Mouse (Mus musculus) heart, postnatal 14 days (tissue): ENCODE results near the gene Mroh2a. TPM values are rescaled to one million over a fixed set of nuclear protein-coding genes. Genes with fewer than 3 reads are reported as not detected.

Experiments
- DNase-seq, 2 experiments: peaks; one replicate each; pipeline ENCODE4 v3.0.0; 2021 to 2022
- intact Hi-C: fragments of 180-260 bp; cut with DNase I; formaldehyde crosslinking; loops from one replicate; pipeline ENCODE4 v1.15.1; 2025
- long read RNA-seq, 2 experiments: library from polyadenylated mRNA; stranded (forward); transcript quantifications; one replicate each; pipeline ENCODE4 v2.0.0; 2021
- total RNA-seq, 2 experiments: library from RNA; stranded (reverse); gene quantifications; 2 replicates each; pipeline ENCODE4 v1.2.3; 2021

The Mroh2a gene
- under 1 TPM; 0.07 to 0.15 TPM for total RNA-seq
- long read RNA-seq, experiment 1, result 0 reads
- long read RNA-seq, experiment 2, result 0 reads

GRCm38 (mm10) chr1:88226670-88227379 is at the start of gene Mroh2a:
Mroh2a (plus strand) TSS chr1:88226986.
- DNase-seq, result peak; percentile 9 to 36
- intact Hi-C loops, result no loop called here

DNA sequence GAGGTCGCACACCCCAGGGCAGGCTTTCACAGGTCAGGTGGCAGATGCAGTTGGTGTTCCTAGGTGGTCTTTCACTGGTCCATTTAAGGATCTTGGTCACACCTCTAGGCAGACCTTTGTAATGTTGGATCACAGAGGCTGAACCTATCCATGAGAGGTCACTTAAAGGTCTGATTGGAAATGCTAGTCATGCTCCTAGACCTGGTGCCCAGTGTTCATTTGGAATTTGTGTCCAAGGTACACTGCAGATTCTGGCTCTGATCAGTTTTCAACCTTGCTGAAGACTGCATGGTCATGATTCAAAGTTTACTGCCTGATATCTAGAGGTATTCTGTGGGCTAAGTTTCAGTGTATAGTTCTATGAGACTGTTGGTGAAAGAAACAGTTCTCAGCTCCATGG is 47.1 kb upstream of the Mroh2a start:
- DNase-seq, result no peak
- intact Hi-C loops, result no loop called here

DNA sequence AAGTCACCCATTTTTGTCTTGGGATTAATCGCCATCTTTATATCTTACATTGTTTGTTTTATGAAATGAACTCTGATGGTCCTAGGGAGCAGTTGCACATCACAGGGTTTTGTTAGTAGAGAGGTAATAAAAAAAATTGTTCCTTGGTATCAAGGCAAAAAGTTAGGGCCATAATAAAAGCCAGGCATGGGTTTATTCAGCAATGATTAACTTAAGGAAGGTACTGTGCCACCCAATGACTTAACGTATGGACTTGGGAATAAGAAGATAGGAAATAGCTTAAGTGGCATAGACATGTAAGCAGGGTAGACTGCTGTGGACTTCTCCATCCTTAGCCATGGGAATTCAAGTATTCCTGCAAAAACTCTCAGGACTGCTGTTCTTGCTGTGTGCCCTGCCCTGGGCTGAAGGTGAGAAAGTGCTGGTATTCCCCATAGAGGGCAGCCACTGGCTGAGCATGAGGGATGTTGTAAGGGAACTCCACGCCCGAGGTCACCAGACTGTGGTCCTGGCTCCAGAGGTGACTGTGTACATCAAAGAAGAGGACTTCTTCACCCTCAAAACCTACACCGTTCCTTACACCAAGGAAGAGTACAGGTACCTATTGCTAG is 40.4 kb upstream of the Mroh2a start:
- no peak for DNase-seq
- intact Hi-C loops, result no loop called here

DNA sequence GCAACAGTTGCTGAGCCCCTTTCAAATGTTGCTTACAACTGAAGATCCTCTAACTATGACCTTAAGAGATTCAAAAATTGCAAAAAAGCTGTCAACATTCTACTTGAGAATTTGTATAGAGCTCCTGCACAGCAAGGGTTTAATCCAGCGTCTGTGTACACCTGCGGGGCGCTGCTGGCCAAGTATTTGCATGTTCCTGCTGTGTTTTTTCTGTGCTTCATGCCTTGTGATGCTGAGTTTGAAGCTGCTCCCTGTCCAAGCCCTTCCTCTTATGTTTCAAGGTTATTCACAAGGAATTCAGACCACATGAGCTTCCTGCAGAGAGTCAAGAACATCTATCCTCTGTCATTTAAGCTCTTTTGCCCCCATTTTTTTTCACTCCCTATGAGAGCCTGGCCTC is 34.6 kb upstream of the Mroh2a start:
- intact Hi-C loops, result no loop called here

GRCm38 (mm10) chr1:88195687-88196086 is 31.1 kb upstream of the Mroh2a start:
- DNase-seq, result no peak
- intact Hi-C loops, result no loop called here

More for the DNA sequence above, 34.6 kb upstream of the Mroh2a start:
- DNase-seq, result no peak

DNA sequence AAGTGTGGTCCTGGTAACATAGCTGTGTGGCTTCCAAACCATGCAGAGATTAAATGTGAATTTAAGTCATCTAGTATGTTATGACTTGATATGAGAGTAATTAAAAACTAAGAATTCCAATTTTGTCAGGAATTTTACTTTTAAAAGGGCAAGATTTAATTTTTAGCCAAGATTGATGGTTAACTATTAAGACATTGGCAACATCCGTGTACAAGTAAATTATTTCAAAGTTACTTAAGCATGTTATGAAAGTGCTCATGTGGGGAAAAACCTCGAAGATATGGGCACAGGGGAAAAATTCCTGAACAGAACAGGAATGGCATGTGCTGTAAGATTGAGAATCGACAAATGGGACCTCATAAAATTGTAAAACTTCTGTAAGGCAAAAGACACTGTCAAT is 29.3 kb upstream of the Mroh2a start:
- DNase-seq, result no peak
- intact Hi-C loops, result no loop called here

GRCm38 (mm10) chr1:88199996-88200395 is 26.8 kb upstream of the Mroh2a start:
- intact Hi-C loops, result no loop called here
- no peak for DNase-seq

DNA sequence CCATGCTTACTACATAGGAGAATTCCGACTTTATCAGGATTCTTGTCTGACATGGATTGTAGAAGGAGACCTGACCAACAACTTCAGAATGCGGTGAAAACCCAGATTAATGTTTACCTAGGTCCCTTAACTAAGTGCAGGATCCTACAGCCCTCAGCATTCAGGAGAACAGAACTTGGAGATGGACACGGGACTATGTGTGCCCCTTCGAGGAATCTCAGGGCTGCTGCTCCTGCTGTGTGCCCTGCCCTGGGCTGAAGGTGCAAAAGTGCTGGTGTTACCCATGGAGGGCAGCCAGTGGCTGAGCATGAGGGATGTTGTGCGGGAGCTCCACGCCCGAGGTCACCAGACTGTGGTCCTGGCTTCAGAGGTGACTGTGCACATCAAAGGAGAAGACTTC is 26.3 kb upstream of the Mroh2a start, which contains the start of gene Ugt1a2:
Gene Ugt1a2, plus strand, starts transcription at position 146 of the 400 bp plus-strand sequence.
- intact Hi-C loops, result no loop called here
- no peak for DNase-seq

GRCm38 (mm10) chr1:88205294-88205922 is 21.4 kb upstream of the Mroh2a start, which contains the start of gene Dnajb3:
Dnajb3 (minus strand) TSS chr1:88205782.
- intact Hi-C loops, result no loop called here
- DNase-seq, result peak; percentile 72 to 76

GRCm38 (mm10) chr1:88206843-88207479 is 19.8 kb upstream of the Mroh2a start:
- no peak for DNase-seq
- intact Hi-C loops, result no loop called here

- intact Hi-C loops, result no loop called here
- peak in 1 of 2 experiments; percentile 10 for DNase-seq
Measured at GRCm38 (mm10) chr1:88211812-88212211, 15.0 kb upstream of the Mroh2a start, which contains the start of gene Ugt1a1. Ugt1a1 (plus strand) TSS chr1:88211959.

DNA sequence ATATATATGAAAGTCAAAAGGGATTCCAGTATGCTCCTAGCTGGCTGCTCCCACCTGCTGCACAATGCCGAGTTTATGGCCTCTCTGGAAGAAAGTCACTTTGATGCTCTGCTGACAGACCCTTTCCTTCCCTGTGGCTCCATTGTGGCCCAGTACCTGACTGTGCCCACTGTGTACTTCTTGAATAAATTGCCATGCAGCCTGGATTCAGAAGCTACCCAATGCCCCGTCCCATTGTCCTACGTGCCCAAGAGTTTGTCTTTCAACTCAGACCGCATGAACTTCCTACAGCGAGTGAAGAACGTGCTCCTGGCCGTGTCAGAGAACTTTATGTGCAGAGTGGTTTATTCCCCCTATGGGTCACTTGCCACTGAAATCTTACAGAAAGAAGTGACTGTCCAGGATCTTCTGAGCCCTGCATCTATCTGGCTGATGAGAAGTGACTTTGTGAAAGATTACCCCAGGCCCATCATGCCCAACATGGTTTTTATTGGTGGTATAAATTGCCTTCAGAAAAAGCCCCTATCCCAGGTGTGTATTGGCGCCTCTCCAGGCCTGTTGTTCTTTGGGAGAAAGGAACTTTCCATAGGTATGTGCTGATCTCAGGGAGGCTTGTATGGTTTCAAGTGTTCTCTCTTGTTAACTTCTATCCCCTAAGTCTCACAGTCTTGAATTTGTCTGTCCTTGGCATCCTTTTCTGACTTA is 14.3 kb upstream of the Mroh2a start:
- intact Hi-C loops, result no loop called here
- DNase-seq, result peak in 1 of 2 experiments; percentile 4

GRCm38 (mm10) chr1:88213061-88213460 is 13.7 kb upstream of the Mroh2a start:
- DNase-seq, result no peak
- intact Hi-C loops, result no loop called here

DNA sequence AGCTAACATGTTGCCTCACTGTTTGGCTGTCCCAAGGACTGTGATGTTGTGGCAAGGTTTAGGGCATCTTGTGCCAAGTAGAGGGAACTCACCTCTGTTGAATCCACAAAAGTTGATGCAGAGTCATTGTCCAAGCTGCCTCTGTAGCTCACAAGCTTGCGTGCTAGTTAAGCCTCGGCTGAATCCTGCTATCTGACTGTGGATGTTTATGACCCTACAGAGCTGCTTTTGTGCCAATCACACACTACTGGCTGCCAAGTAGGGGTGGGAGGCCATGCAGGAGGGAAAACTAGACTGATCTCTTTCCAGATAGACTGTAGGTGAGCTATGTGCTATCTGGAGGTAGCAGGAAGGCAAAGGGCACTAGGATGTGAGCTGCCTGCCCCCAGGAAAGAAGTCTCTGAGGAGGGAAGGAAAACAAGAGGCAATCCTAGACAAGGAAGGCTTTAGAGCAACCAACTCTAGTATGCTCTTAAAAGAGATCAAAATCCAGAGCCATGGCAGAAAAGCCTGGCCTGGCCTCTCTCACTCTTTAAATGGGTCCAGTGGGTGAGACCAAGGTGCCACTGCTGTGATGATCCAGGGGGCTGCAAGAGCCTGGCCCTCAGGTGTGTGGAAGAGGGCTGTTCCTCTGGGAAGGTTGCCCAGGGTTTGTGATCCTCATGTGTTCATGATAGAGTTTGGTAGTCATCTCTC is 12.9 kb upstream of the Mroh2a start:
- peak in 1 of 2 experiments; percentile 4 for DNase-seq
- intact Hi-C loops, result no loop called here

DNA sequence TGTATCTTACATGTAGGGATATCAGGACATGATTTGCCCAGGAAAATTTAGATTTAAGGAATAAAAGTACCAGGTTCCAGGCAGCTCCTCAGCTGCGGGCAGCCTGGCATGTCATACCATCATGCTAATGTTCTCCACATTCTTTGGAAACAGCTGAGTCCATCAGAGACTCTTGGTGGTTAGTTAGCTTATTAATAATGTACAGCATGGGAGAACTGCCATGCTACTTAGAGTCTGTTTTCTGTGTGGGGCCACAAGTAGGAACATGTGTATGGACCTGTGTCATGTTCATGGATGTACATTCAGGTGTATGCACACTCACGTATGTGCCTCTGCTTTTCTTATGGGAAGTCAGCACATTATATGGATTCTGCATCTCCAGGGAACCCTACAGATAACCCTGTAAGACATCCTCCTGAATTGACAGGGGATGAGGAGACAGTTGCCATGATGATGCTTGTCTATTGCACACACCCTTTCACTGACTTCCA is 12.3 kb upstream of the Mroh2a start:
- peak in 1 of 2 experiments; percentile 2 for DNase-seq
- intact Hi-C loops, result no loop called here

DNA sequence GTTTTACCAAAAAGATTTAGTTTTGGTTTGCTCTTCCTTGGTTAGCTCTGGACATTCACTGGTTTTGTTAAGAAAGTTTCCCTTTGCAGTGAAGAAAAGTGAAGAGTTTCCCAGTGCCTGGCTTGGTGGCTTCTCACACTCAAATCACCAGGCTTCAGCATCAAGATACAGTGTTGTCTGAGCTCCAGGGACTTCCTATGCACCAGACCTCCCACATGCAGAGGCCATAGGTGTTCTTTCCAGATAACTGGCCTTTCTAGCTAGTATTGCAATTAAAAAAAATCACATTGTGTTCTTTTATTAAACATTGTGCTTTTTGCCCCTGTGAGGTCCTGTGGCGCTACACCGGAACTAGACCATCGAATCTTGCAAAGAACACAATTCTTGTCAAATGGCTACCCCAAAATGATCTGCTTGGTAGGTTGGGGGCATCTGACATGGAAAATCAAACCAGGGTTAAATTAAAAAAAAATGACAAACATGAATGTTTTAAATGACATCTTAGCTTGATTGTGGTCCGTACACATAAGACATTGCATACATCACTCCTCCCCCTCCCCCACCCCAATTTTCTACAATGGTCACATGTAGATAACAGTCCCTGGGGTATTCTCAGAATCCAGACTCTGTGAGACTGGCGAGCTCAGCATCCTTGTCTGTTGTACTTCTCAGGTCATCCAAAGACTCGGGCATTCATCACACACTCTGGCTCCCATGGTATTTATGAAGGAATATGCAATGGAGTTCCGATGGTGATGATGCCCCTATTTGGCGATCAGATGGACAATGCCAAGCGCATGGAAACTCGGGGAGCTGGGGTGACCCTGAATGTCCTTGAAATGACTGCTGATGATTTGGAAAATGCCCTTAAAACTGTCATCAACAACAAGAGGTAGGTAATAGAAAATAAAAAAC is 11.1 kb upstream of the Mroh2a start:
- no peak for DNase-seq
- intact Hi-C loops, result no loop called here

DNA sequence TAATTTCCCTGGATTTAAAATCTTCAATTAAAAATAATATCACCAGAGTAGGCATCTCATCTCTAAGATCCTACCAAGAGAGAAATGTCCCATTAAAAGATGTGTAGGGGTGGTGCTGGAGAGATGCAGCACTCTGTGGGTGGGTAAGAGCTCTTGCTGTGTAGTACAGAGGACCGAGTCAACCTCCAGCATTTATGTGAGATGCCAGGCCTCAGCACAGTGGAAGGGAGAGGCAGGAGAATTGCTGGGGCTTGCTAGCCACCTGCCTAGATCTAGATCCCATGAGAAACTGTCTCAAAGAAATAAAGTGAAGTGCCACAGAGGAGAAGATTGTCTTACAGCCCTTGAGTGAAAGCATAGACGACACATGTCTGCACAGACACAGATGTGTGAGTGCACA is 10.2 kb upstream of the Mroh2a start:
- DNase-seq, result no peak
- intact Hi-C loops, result no loop called here

GRCm38 (mm10) chr1:88217144-88217543 is 9.6 kb upstream of the Mroh2a start:
- DNase-seq, result no peak
- intact Hi-C loops, result no loop called here
